Mouse (Mus musculus) liver, embryonic 11.5 days (tissue): ENCODE data around the gene Rai14. TPM values are rescaled to one million over a fixed set of nuclear protein-coding genes. Genes with fewer than 3 reads are reported as not detected.

Experiments used
- ATAC-seq: fragments of 200-750 bp; cut with Nextera tagmentation; replicated peaks from 2 replicates; pipeline ENCODE4 v1.8.0; 2017; ENCODE audit warnings: moderate number of reproducible peaks, mild to moderate bottlenecking, moderate TSS enrichment, moderate library complexity; ENCODE audit not compliant: low FRiP score
- DNase-seq: peaks from one replicate; pipeline ENCODE4 v3.0.0-alpha.2; 2017; ENCODE audit warnings: low spot score
- H3K27ac ChIP-seq: fragments of 300-500 bp; sonication (generic); 2 replicates; pipeline ENCODE4 v1.5.1; 2014; ENCODE audit warnings: mild to moderate bottlenecking, low read depth, low read length, control low read depth
- H3K27me3 ChIP-seq: fragments of 300-500 bp; sonication (generic); replicated peaks from 2 replicates; pipeline ENCODE4 v1.6.1; 2014; ENCODE audit warnings: low read length, mixed read lengths; ENCODE audit not compliant: control insufficient read depth, insufficient read depth
- H3K36me3 ChIP-seq: fragments of 300-500 bp; sonication (generic); 2 replicates; pipeline ENCODE4 v1.6.1; 2014; ENCODE audit warnings: mild to moderate bottlenecking, low read length, moderate library complexity, mixed read lengths; ENCODE audit not compliant: control insufficient read depth, insufficient read depth
- H3K4me1 ChIP-seq: fragments of 300-500 bp; sonication (generic); replicated peaks from 2 replicates; pipeline ENCODE4 v1.6.1; 2014; ENCODE audit warnings: low read length, mixed read lengths; ENCODE audit not compliant: control insufficient read depth, insufficient read depth
- H3K4me2 ChIP-seq: fragments of 300-500 bp; sonication (generic); 2 replicates; pipeline ENCODE4 v1.6.1; 2014; ENCODE audit warnings: mild to moderate bottlenecking, control low read depth, moderate library complexity
- H3K4me3 ChIP-seq: fragments of 300-500 bp; sonication (generic); 2 replicates; pipeline ENCODE4 v1.5.1; 2014; ENCODE audit warnings: low read depth, low read length, control low read depth
- H3K9ac ChIP-seq: fragments of 300-500 bp; sonication (generic); 2 replicates; pipeline ENCODE4 v1.6.1; 2014; ENCODE audit warnings: low read depth, low read length, control low read depth
- H3K9me3 ChIP-seq: fragments of 300-500 bp; sonication (generic); 2 replicates; pipeline ENCODE4 v1.6.1; 2016; ENCODE audit warnings: low read length, inconsistent platforms, mixed read lengths; ENCODE audit not compliant: control insufficient read depth
- WGBS: fragments of 180-500 bp; shearing (Covaris S2); extraction: QIAGEN DNeasy Blood & Tissue Kit; methylation state at CpG from one replicate; pipeline ENCODE4 v1.1.7; 2014; 5-methylcytosine and 5-hydroxymethylcytosine counted together
- polyA plus RNA-seq: library from polyadenylated mRNA; unstranded; fragments of >200 nt; fragmentation: Nextera tagmentation; extraction: Ambion mirVana; gene quantifications from 2 replicates; pipeline ENCODE4 v1.2.1, GENCODE M21; 2014

Rai14 gene
- polyA plus RNA-seq, 1 experiment from 2014 or later: 19.6 TPM

DNA sequence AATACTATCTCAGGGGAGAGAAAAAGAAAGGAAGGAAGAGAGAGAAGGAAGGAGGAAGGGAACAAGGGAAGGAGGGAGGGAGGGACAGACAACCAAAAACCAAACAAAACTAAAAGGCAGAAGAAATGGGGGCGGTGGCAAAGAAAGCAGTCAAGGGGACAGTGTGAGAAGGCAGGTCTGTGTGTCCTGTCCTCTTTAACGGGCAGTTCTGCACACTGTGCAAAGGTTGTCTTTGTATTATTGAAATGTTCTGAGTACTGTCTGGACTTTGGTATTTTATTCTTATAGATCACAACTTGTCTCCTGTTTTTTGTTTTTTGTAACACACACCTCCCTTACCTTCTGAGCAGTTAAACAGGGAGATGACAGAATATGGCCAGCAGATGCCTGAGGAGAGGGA is 55.6 kb downstream of the Rai14 start:
- ATAC-seq (no peak), DNase-seq (no peak)
- no peaks in the 10 kb centered on the region for H3K36me3 ChIP-seq
- H3K4me1 ChIP-seq: peaks cover under 1% of the 10 kb centered on the region
- no peaks in the 10 kb centered on the region for H3K27me3 ChIP-seq
- no peak overlapping the region for H3K4me2 ChIP-seq
- no peaks in the 10 kb centered on the region for H3K9me3 ChIP-seq
- 85% methylated on average over 2 of the region's 2 CpGs for WGBS
- no peak overlapping the region for H3K4me3 ChIP-seq
- no peak overlapping the region for H3K27ac ChIP-seq
- H3K9ac ChIP-seq: no peak overlapping the region

DNA sequence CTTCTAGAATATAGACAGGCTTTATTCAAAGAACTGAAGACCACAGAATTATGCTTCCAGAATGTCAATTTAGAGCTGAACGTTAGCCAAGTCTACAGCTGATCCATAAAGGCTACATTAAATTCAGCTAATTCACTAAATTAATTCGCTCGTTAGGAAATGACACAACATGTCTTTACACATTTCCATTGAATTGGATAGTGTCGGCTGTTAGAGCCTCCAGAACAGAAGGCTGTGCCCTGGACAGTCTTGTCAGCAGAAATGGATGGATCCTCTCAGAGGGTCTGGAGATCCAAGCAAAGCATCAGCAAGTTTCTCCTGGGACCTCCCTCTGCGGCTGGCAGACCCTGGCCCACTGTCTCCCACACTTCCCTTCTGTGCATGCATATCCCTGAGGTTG is 58.3 kb downstream of the Rai14 start:
- DNase-seq: no peak
- H3K4me1 ChIP-seq: no peaks in the 10 kb centered on the region
- WGBS: 84% methylated on average over 5 of the region's 5 CpGs
- no peaks in the 10 kb centered on the region for H3K36me3 ChIP-seq
- H3K27me3 ChIP-seq: no peaks in the 10 kb centered on the region
- H3K4me3 ChIP-seq: no peak overlapping the region
- ATAC-seq: no peak
- H3K4me2 ChIP-seq: no peak overlapping the region
- H3K9ac ChIP-seq: no peak overlapping the region
- no peak overlapping the region for H3K27ac ChIP-seq
- no peaks in the 10 kb centered on the region for H3K9me3 ChIP-seq

DNA sequence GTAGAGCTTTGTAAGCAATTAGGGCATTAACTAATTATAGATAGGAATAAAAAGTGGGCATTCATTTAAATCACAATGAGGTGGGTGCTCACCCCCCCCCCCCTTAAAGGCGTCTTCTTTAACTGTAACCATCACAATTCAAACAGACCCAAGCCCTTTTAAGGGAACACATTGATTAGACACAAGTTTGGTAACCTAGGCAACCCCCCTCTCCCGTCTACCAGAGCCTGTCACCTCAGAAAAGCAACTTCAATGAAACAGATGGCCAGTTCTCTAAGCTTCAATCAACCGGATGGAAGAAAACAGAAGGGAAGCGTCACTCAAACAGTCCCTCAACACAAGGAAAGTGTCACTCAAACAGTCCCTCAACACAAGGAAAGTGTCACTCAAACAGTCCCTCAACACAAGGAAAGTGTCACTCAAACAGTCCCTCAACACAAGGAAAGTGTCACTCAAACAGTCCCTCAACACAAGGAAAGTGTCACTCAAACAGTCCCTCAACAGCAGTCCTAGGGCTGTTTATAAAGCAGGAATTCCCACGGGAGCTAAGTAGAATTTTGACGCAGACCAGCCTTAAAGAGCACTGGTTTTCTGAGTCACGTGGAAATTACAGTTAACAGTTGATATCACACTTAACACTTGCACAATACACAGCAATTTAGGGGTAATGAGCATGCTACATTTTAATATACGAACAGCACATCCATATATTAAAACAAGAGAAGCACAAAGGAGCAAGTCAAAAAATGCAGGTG is 59.1 kb downstream of the Rai14 start:
- Histone ChIP-seq H3K36me3 (no peaks in the 10 kb centered on the region), H3K9ac (no peak overlapping the region), H3K4me2 (no peak overlapping the region), H3K9me3 (no peaks in the 10 kb centered on the region), H3K27ac (no peak overlapping the region), H3K4me1 (no peaks in the 10 kb centered on the region), H3K4me3 (no peak overlapping the region), H3K27me3 (no peaks in the 10 kb centered on the region)
- WGBS: 55% methylated on average over 8 of the region's 8 CpGs
- ATAC-seq (no peak), DNase-seq (no peak)

DNA sequence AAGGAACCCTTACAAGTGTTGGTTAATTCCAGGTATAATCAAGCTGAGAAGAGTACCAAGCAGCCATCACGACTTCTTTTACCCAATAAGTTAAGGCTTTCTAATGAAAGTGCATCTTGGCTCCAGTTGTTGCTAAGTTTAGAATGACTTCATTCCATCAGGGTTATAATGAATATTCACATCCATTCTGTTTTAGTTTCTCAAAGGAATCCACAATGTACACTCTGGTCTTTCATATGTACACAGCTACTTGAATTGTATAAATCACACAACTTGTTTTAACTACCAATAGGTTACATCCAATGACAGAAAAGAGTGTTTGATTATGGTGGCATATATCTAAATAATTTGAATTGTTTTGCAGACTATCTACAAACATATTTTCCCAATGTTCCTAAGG is 59.7 kb downstream of the Rai14 start:
- no peak overlapping the region for H3K9ac ChIP-seq
- no peaks in the 10 kb centered on the region for H3K9me3 ChIP-seq
- no peaks in the 10 kb centered on the region for H3K36me3 ChIP-seq
- no peak overlapping the region for H3K27ac ChIP-seq
- no peak overlapping the region for H3K4me3 ChIP-seq
- WGBS: 87% methylated on average over 1 of the region's 1 CpGs
- no peak for DNase-seq
- no peak for ATAC-seq
- no peak overlapping the region for H3K4me2 ChIP-seq
- H3K4me1 ChIP-seq: no peaks in the 10 kb centered on the region
- no peaks in the 10 kb centered on the region for H3K27me3 ChIP-seq

DNA sequence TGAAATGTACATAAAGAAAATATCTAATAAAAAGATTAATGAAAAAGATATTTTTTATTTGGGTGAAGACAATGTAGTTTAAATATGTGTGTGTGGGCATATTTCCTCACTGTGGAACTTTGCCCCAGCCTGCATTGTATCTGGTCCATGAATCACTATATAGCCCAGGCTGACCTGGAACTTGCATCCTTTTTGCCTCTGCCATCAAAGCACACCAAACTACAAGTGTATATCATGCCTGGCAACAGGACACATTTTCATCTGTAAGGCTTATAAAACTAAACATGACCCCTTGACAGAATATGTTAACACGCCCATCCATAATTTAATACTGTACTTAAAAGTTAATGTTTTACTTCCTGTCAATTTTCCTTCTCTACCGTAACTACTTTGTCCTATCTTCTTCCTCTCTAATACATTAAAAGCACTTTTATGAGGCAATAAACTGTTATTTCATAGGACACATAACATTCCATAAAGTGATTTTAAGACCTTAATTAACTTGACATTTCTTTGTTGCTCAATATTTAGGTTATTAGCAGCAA is 61.4 kb downstream of the Rai14 start:
- 76% methylated on average over 2 of the region's 2 CpGs for WGBS
- no peaks in the 10 kb centered on the region for H3K27me3 ChIP-seq
- no peak overlapping the region for H3K4me2 ChIP-seq
- no peak overlapping the region for H3K27ac ChIP-seq
- DNase-seq (no peak), ATAC-seq (no peak)
- H3K4me1 ChIP-seq: no peaks in the 10 kb centered on the region
- H3K9me3 ChIP-seq: no peaks in the 10 kb centered on the region
- no peak overlapping the region for H3K9ac ChIP-seq
- H3K4me3 ChIP-seq: no peak overlapping the region
- no peaks in the 10 kb centered on the region for H3K36me3 ChIP-seq

DNA sequence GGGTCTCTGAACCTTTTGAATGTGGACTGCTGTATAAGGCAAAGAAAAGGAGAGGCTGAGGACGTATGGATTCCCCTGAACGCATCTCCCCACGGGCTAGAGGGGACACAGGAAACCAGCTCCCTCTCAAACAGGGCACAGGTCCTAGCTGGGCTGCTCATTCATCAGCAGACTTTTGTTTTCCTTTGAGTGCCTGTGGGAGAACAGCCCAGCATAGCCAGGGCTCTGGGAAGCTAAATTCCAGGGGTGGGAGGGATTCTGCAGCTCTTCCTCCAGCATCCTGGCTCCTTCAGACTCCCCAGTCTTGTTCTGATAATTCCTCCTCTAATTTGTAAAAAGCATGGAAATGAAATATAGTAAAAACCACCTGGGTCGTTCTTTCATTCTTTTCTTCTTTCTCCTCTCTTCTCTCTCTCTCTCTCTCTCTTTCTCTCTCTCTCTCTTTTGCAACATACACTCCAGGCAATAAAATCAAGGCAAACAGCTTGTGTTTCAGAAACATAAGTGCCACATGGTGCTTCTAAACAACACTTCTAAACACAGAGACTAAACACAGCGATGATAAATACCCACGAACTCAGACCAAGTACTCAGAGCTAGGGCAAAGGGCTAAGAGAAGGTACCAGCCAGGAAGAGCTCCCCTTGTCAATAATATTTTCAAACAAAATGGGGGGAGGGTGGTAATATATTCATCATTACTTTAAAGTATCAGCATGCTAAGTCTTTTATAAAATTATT is 65.9 kb downstream of the Rai14 start:
- H3K27ac ChIP-seq: no peak overlapping the region
- WGBS: 27% methylated on average over 6 of the region's 6 CpGs
- no peaks in the 10 kb centered on the region for H3K36me3 ChIP-seq
- H3K4me2 ChIP-seq: no peak overlapping the region
- no peak overlapping the region for H3K9ac ChIP-seq
- DNase-seq (no peak), ATAC-seq (peak; percentile 45; the same call in 1 of the 2 replicates)
- peaks cover 3% of the 10 kb centered on the region; the same call in 1 of the 2 replicates for H3K4me1 ChIP-seq
- H3K4me3 ChIP-seq: no peak overlapping the region
- no peaks in the 10 kb centered on the region for H3K9me3 ChIP-seq
- H3K27me3 ChIP-seq: no peaks in the 10 kb centered on the region

DNA sequence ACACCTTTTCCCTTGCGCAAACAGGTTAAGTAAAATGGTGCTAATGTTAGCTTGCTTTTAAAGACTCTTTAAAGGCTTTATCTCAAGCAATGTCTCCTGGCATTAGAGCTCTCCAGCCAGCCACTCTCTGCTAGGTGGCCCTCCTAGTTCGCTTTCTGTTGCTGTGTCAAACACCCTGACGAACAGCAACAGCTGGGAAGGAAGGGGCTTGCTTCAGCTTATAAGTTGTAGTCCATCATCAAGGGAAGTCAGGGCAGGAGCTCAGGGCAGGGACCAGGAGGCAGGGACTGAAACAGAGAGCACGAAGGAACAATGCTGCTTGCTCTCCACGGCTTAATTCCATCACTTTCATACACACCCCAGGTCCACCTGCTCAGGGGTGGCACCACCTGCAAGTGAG is 68.1 kb downstream of the Rai14 start:
- H3K4me3 ChIP-seq: no peak overlapping the region
- H3K27ac ChIP-seq: no peak overlapping the region
- no peak overlapping the region for H3K4me2 ChIP-seq
- DNase-seq: no peak
- H3K9ac ChIP-seq: no peak overlapping the region
- WGBS: 84% methylated on average over 5 of the region's 5 CpGs
- H3K4me1 ChIP-seq: peaks cover 3% of the 10 kb centered on the region; the same call in 1 of the 2 replicates
- H3K27me3 ChIP-seq: no peaks in the 10 kb centered on the region
- no peak for ATAC-seq
- no peaks in the 10 kb centered on the region for H3K36me3 ChIP-seq
- no peaks in the 10 kb centered on the region for H3K9me3 ChIP-seq

DNA sequence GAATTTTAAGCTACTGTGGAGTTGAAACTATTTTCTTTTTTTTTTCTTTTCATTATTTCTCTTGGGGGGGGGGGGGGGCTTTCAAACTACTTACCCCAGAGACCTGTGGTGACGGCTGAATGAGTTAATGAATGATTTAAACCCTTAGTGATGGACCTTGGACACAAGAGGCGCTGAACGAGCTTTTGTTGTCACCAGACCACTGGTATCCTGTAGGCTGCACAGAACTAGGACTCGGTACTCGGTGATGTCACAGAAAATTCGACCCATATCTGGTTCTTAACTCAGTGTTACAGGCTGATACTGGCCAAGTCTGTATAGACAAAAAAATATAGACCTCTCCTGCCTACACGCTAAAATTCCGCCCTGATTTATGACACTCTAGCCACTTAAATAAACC is 69.3 kb downstream of the Rai14 start:
- Histone ChIP-seq H3K4me3 (no peak overlapping the region), H3K27ac (no peak overlapping the region), H3K36me3 (no peaks in the 10 kb centered on the region), H3K9me3 (no peaks in the 10 kb centered on the region), H3K4me1 (peaks cover 3% of the 10 kb centered on the region; the same call in 1 of the 2 replicates), H3K4me2 (no peak overlapping the region), H3K9ac (no peak overlapping the region), H3K27me3 (no peaks in the 10 kb centered on the region)
- 70% methylated on average over 8 of the region's 8 CpGs for WGBS
- DNase-seq: no peak
- no peak for ATAC-seq
